Mouse (Mus musculus): ENCODE data around the gene Ppp2r2d. TPM values are rescaled to one million over a fixed set of nuclear protein-coding genes. Genes with fewer than 3 reads are reported as not detected.

Gene Ppp2r2d
- polyA plus RNA-seq, 1 experiment from 2014 or later, result 34.9 TPM

DNA sequence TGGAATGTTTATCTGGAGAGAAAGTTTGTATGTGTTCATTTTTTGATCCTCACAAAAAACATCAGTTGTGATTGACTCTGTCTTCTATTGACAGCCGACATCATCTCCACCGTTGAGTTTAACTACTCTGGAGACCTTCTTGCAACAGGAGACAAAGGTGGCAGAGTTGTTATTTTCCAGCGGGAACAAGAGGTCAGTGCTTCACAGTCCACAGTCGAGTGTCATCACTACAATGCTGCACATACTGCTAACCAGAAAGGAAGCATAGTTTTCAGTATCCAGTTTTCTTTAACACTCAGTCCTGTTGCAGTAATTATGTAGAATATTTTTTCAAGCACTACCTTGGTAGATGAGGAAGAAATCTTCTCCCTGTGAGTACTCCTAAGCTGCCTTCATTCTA lies 22.4 kb downstream of the Ppp2r2d start:
- H3K36me3 ChIP-seq (ENCODE audit: control insufficient read depth, insufficient read depth, low read length), result peaks cover 45% of the 10 kb centered on the region
- no peak overlapping the region for H3K9ac ChIP-seq (replicated peaks; ENCODE audit: low read depth, low read length)
- H3K27me3 ChIP-seq (ENCODE audit: control insufficient read depth, insufficient read depth, low read length), result no peaks in the 10 kb centered on the region
- H3K4me1 ChIP-seq (ENCODE audit: control insufficient read depth, insufficient read depth, low read length), result no peaks in the 10 kb centered on the region
- H3K4me2 ChIP-seq (replicated peaks; ENCODE audit: low read depth, low read length), result no peak overlapping the region
- no peaks in the 10 kb centered on the region for H3K9me3 ChIP-seq (ENCODE audit: control insufficient read depth, low read depth, low read length)
- no peak overlapping the region for H3K27ac ChIP-seq (ENCODE audit: low read length)
- 88% methylated on average over 4 of the region's 4 CpGs for WGBS
- no peak overlapping the region for H3K4me3 ChIP-seq (ENCODE audit: low read depth, low read length)
- no peak for ATAC-seq (ENCODE audit: insufficient number of reproducible peaks, insufficient read depth, low FRiP score, low read depth)

DNA sequence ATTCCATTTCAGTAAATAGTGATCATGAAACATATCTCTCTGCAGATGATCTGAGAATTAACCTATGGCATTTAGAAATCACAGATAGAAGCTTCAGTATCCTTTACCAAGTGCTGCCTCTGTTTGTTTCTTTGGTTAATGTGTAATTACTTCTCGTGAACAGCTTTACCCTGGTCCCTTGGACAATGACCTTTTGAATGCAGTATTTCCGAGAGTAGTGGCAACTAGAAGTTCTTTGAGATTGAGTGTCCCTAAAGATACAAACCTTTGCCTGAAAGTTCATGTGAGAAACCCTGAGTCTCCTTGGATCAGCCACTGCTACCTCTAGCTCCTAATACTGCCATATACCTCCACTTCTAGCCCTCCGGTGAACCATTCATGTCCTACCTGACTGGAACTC lies 27.1 kb downstream of the Ppp2r2d start:
- ATAC-seq (ENCODE audit: insufficient number of reproducible peaks, insufficient read depth, low FRiP score, low read depth), result no peak

DNA sequence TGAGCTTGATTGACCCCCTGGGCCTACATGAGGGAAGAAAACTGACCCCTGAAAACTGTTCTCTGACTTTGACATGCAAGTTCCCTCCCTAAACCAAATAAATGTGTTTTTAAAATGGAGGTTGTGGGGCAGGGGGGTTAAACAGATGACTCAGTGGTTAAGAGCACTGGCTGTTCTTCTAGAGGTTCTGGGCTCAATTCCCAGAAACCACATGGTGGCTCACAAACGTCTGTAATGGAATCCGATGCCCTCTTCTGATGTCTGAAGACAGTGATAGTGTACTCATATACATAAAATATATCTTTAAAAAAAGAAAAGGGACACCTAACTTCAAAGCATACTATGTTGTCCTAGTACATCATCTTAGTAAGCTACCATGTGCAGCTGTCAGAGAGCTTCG lies 29.2 kb downstream of the Ppp2r2d start:
- Histone ChIP-seq H3K27me3 (ENCODE audit: control insufficient read depth, insufficient read depth, low read length) (no peaks in the 10 kb centered on the region), H3K9ac (replicated peaks; ENCODE audit: low read depth, low read length) (no peak overlapping the region), H3K4me1 (ENCODE audit: control insufficient read depth, insufficient read depth, low read length) (no peaks in the 10 kb centered on the region), H3K9me3 (ENCODE audit: control insufficient read depth, low read depth, low read length) (no peaks in the 10 kb centered on the region), H3K27ac (ENCODE audit: low read length) (no peak overlapping the region), H3K4me3 (ENCODE audit: low read depth, low read length) (no peak overlapping the region), H3K4me2 (replicated peaks; ENCODE audit: low read depth, low read length) (no peak overlapping the region), H3K36me3 (ENCODE audit: control insufficient read depth, insufficient read depth, low read length) (peaks cover 81% of the 10 kb centered on the region)
- no peak for ATAC-seq (ENCODE audit: insufficient number of reproducible peaks, insufficient read depth, low FRiP score, low read depth)
- WGBS, result 81% methylated on average over 3 of the region's 3 CpGs

More for the DNA sequence above, 27.1 kb downstream of the Ppp2r2d start:
- Histone ChIP-seq H3K36me3 (ENCODE audit: control insufficient read depth, insufficient read depth, low read length) (peaks cover 81% of the 10 kb centered on the region), H3K27ac (ENCODE audit: low read length) (no peak overlapping the region), H3K27me3 (ENCODE audit: control insufficient read depth, insufficient read depth, low read length) (no peaks in the 10 kb centered on the region), H3K4me2 (replicated peaks; ENCODE audit: low read depth, low read length) (no peak overlapping the region), H3K4me3 (ENCODE audit: low read depth, low read length) (no peak overlapping the region), H3K9ac (replicated peaks; ENCODE audit: low read depth, low read length) (no peak overlapping the region), H3K9me3 (ENCODE audit: control insufficient read depth, low read depth, low read length) (no peaks in the 10 kb centered on the region), H3K4me1 (ENCODE audit: control insufficient read depth, insufficient read depth, low read length) (no peaks in the 10 kb centered on the region)
- 78% methylated on average over 3 of the region's 3 CpGs for WGBS

DNA sequence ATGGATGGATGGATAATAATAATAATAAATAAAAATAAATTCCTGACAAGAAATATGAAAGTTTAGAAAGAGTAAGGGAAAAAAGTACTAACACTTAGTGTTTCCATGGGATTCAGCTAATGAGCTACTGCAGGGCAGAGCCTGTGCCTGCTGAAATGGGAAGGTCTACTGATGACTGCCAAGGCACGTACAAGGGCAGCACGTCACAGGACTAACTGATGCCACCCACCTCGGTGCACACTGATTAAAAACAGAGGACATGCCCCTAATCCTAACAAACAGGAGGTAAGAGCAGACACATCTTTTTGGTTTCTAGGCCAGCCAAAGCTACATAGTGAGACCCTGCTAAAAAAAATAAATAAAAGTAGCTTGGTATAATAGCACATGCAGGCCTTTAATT lies 37.8 kb downstream of the Ppp2r2d start:
- WGBS, result 92% methylated on average over 3 of the region's 3 CpGs
- no peaks in the 10 kb centered on the region for H3K27me3 ChIP-seq (ENCODE audit: control insufficient read depth, insufficient read depth, low read length)
- H3K9me3 ChIP-seq (ENCODE audit: control insufficient read depth, low read depth, low read length), result no peaks in the 10 kb centered on the region
- no peak overlapping the region for H3K4me2 ChIP-seq (replicated peaks; ENCODE audit: low read depth, low read length)
- no peak overlapping the region for H3K9ac ChIP-seq (replicated peaks; ENCODE audit: low read depth, low read length)
- no peak for ATAC-seq (ENCODE audit: insufficient number of reproducible peaks, insufficient read depth, low FRiP score, low read depth)
- H3K27ac ChIP-seq (ENCODE audit: low read length), result no peak overlapping the region
- H3K4me3 ChIP-seq (ENCODE audit: low read depth, low read length), result no peak overlapping the region
- H3K36me3 ChIP-seq (ENCODE audit: control insufficient read depth, insufficient read depth, low read length), result peaks cover 31% of the 10 kb centered on the region
- no peaks in the 10 kb centered on the region for H3K4me1 ChIP-seq (ENCODE audit: control insufficient read depth, insufficient read depth, low read length)

DNA sequence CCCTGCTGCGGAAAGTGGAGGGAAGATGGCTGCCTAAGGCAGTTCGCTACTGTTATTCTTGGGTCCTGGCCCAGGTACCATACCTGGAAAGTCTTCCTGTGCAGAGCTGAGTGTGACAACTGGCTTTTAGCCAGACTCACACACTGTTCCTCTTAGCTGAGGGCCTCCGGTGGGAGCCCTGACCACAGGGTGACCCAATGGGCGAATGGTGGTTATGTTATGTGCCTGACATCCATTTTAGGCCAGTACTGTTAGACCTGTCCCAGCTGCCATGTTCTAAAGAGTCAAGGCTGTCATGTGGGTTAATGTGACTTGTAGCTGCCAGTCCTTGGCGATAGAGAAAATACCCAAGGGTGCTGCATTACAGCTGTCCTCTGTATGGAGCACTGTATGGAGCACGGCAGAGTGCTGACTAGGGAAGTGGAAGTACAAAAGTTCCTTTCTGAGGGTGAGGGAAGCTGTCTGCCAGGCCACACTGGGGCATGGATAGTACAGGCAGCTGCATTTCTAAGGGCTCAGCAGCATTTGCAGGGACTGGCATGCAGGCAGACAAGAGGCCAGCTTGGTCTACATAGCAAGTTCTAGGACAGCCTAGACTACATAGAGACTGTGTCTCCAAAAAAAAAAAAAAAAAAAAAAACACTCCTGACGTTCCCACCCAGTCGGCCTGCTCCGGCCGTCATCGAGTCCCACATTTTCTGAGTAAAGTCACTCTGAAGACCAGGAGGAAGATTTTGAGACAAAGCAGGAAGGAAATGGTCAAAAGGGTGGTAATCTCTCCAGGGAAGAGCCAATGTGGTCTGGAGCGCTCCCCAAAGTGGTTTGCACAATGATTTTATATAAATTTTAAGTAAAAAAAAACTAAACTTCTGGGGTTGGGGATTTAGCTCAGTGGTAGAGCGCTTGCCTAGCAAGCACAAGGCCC lies 39.7 kb downstream of the Ppp2r2d start:
- H3K9me3 ChIP-seq (ENCODE audit: control insufficient read depth, low read depth, low read length), result no peaks in the 10 kb centered on the region
- ATAC-seq (ENCODE audit: insufficient number of reproducible peaks, insufficient read depth, low FRiP score, low read depth), result no peak
- no peak overlapping the region for H3K4me3 ChIP-seq (ENCODE audit: low read depth, low read length)
- no peaks in the 10 kb centered on the region for H3K4me1 ChIP-seq (ENCODE audit: control insufficient read depth, insufficient read depth, low read length)
- H3K27ac ChIP-seq (ENCODE audit: low read length), result no peak overlapping the region
- no peak overlapping the region for H3K9ac ChIP-seq (replicated peaks; ENCODE audit: low read depth, low read length)
- no peak overlapping the region for H3K4me2 ChIP-seq (replicated peaks; ENCODE audit: low read depth, low read length)
- H3K27me3 ChIP-seq (ENCODE audit: control insufficient read depth, insufficient read depth, low read length), result no peaks in the 10 kb centered on the region
- 89% methylated on average over 13 of the region's 13 CpGs for WGBS
- peaks cover 14% of the 10 kb centered on the region for H3K36me3 ChIP-seq (ENCODE audit: control insufficient read depth, insufficient read depth, low read length)

DNA sequence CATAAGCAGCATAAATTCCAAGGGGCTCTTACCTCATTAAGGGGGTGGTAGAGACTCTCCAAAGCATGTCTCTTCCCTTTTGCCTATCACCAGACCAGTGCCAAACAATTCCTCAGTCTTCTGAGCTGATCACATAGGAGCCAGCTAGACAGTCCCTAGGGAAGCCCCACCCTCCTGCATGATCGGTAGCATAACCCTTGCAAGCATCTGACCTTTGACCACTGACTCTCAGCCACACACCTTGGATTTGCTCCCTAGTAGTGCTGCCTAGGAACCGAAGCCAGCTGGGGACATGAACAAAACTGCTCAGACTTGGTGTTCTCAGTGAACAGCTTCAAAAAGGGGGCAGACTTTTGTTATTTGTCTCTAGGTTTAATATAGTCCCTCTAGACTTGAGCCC lies 52.2 kb downstream of the Ppp2r2d start:
- WGBS, result 59% methylated on average over 2 of the region's 2 CpGs
- H3K27ac ChIP-seq (ENCODE audit: low read length), result no peak overlapping the region
- H3K4me2 ChIP-seq (replicated peaks; ENCODE audit: low read depth, low read length), result no peak overlapping the region
- H3K36me3 ChIP-seq (ENCODE audit: control insufficient read depth, insufficient read depth, low read length), result peaks cover 8% of the 10 kb centered on the region
- ATAC-seq (ENCODE audit: insufficient number of reproducible peaks, insufficient read depth, low FRiP score, low read depth), result no peak
- H3K4me1 ChIP-seq (ENCODE audit: control insufficient read depth, insufficient read depth, low read length), result no peaks in the 10 kb centered on the region
- no peak overlapping the region for H3K4me3 ChIP-seq (ENCODE audit: low read depth, low read length)
- no peaks in the 10 kb centered on the region for H3K9me3 ChIP-seq (ENCODE audit: control insufficient read depth, low read depth, low read length)
- H3K9ac ChIP-seq (replicated peaks; ENCODE audit: low read depth, low read length), result no peak overlapping the region
- no peaks in the 10 kb centered on the region for H3K27me3 ChIP-seq (ENCODE audit: control insufficient read depth, insufficient read depth, low read length)

DNA sequence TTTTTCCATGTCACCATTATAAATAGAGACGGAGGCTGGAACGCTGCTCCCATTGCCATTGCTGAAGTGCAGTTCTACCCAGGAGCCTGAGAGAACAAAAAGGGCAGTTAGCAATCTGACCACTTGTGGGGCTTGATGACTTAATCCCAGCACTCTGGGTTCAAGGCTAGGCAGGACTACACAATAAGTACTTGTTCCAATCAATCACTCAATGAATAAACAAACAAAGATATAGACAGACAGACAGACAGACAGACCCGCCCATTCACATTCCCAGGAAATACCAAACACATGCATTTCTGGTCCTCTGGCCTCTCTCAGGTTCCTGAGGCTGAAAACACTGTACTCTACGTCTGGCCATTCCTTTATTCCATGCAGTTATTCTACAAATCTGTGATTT lies 52.9 kb downstream of the Ppp2r2d start:
- ATAC-seq (ENCODE audit: insufficient number of reproducible peaks, insufficient read depth, low FRiP score, low read depth), result no peak
- Histone ChIP-seq H3K27me3 (ENCODE audit: control insufficient read depth, insufficient read depth, low read length) (no peaks in the 10 kb centered on the region), H3K9me3 (ENCODE audit: control insufficient read depth, low read depth, low read length) (no peaks in the 10 kb centered on the region), H3K4me1 (ENCODE audit: control insufficient read depth, insufficient read depth, low read length) (no peaks in the 10 kb centered on the region), H3K27ac (ENCODE audit: low read length) (no peak overlapping the region), H3K4me2 (replicated peaks; ENCODE audit: low read depth, low read length) (no peak overlapping the region), H3K4me3 (ENCODE audit: low read depth, low read length) (no peak overlapping the region), H3K9ac (replicated peaks; ENCODE audit: low read depth, low read length) (no peak overlapping the region), H3K36me3 (ENCODE audit: control insufficient read depth, insufficient read depth, low read length) (peaks cover 7% of the 10 kb centered on the region)
- 76% methylated on average over 4 of the region's 4 CpGs for WGBS

DNA sequence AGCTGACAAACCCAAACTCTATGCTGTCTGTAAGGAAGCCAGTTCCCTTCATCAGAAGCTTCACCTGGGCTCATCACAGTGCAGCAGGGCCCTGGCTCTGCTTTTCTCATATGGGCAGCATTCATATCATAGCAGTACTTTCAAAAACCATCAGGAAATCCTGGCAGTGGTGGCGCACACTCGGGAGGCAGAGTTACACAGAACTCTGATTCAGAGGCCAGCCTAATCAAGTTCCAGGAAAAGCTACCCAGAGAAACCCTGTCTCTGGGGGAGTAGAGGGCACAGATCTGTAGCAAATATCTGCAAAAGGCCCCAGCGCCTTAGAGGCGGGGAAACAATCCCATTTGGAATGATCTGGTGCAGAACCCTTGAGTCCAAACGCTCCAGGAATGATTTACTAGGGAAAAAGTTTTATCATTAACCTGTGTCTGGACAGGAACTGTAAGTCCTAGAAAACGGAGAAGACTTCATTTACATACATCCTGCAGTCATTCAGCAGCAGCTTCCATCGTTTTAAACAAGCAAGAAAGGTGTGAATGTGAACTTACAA lies 58.1 kb downstream of the Ppp2r2d start:
- Histone ChIP-seq H3K4me3 (ENCODE audit: low read depth, low read length) (no peak overlapping the region), H3K27ac (ENCODE audit: low read length) (no peak overlapping the region), H3K9me3 (ENCODE audit: control insufficient read depth, low read depth, low read length) (no peaks in the 10 kb centered on the region), H3K27me3 (ENCODE audit: control insufficient read depth, insufficient read depth, low read length) (no peaks in the 10 kb centered on the region), H3K9ac (replicated peaks; ENCODE audit: low read depth, low read length) (no peak overlapping the region), H3K36me3 (ENCODE audit: control insufficient read depth, insufficient read depth, low read length) (no peaks in the 10 kb centered on the region), H3K4me1 (ENCODE audit: control insufficient read depth, insufficient read depth, low read length) (0 out of 2 replicates have a peak, but pooled peaks cover 11% of the 10 kb centered on the region), H3K4me2 (replicated peaks; ENCODE audit: low read depth, low read length) (no peak overlapping the region)
- WGBS, result 67% methylated on average over 7 of the region's 7 CpGs
- no peak for ATAC-seq (ENCODE audit: insufficient number of reproducible peaks, insufficient read depth, low FRiP score, low read depth)
